ENCODE assay signal across 10 mouse cellular contexts in genomic region chr19:40687291-40687927, GRCm38 (mm10).
DNase-seq lines count a peak whose midpoint lies in the region; ATAC-seq lines count a peak whose summit lies in the region.
"Had no signal": no experiment of that assay in that cellular context is flagged by ENCODE, and none has a peak within 500 bp of the region (broad histone marks: within the 10 kb centered on the region; RNA-seq: fewer than 3 reads in every experiment).

No protein-coding gene starts in this region.

- peak; percentile 51 for DNase-seq in kidney, adult 9 months
- DNase-seq in kidney, adult 18-20 months: no peak
- DNase-seq in CD4-positive helper T cell, adult 2 months (ENCODE audit: low read depth, low spot score): peak; percentile 58
- peak; percentile 79 for DNase-seq in induced T-regulatory cell, adult 2 months (ENCODE audit: low read depth)
- no peak for DNase-seq in retina, embryonic 14.5 days (ENCODE audit: low spot score)
- DNase-seq in heart, adult 8-10 months (ENCODE audit: low spot score): no peak
- no peak for DNase-seq in heart, postnatal 4 days
- DNase-seq: cerebellum, postnatal 36 days; heart, adult 2 months had no signal

- ATAC-seq in neutrophil, adult 5-6 weeks (ENCODE audit: extremely low read depth, insufficient number of reproducible peaks, low FRiP score, poor library complexity, severe bottlenecking): 0 out of 2 replicates have a peak, but pooled peaks have one; percentile 13

Comparison
In these comparisons a context has a peak if more than half of its experiments do, and no peak if none do; other contexts are left out.
1. DNase-seq: peak in kidney, adult 9 months (single experiment), CD4-positive helper T cell, adult 2 months (single experiment) and induced T-regulatory cell, adult 2 months (single experiment); none in kidney, adult 18-20 months (single experiment), retina, embryonic 14.5 days (single experiment), heart, adult 8-10 months (single experiment) and heart, postnatal 4 days (single experiment).